Mouse (Mus musculus) embryonic fibroblast, embryonic 13.5 days (primary cell): ENCODE data around the gene Rtca. TPM values are rescaled to one million over a fixed set of nuclear protein-coding genes. Genes with fewer than 3 reads are reported as not detected.

Experiments
- H3K27ac ChIP-seq: 2 replicates; pipeline ENCODE4 v1.5.1; 2012; ENCODE audit warnings: low read length, control low read depth, inconsistent platforms; ENCODE audit not compliant: insufficient read depth
- H3K4me1 ChIP-seq: 2 replicates; pipeline ENCODE4 v1.6.1; 2011; ENCODE audit warnings: low read length; ENCODE audit not compliant: control insufficient read depth, insufficient read depth
- H3K4me3 ChIP-seq: 2 replicates; pipeline ENCODE4 v1.5.1; 2011; ENCODE audit warnings: mild to moderate bottlenecking, control low read depth, low read length; ENCODE audit not compliant: insufficient read depth
- CTCF ChIP-seq: IDR thresholded peaks from 2 replicates; pipeline ENCODE4 v1.5.1; 2011; ENCODE audit warnings: mild to moderate bottlenecking, control low read depth, low read length, moderate library complexity, borderline replicate concordance; ENCODE audit not compliant: insufficient read depth
- POLR2A ChIP-seq: IDR thresholded peaks from 2 replicates; pipeline ENCODE4 v1.6.1; 2011; ENCODE audit warnings: low read depth, mild to moderate bottlenecking, control low read depth, low read length, moderate library complexity
- polyA plus RNA-seq: library from polyadenylated mRNA; stranded (reverse); fragments of >200 nt; gene quantifications from 2 replicates; pipeline ENCODE4 v1.2.4, GENCODE M21; 2011; ENCODE audit warnings: low read depth; ENCODE audit not compliant: missing spikeins, insufficient read length

Gene Rtca
- polyA plus RNA-seq, 1 experiment: 45.1 TPM

- TF ChIP-seq POLR2A (no peak), CTCF (no peak)
- Histone ChIP-seq H3K4me1 (no peaks in the 10 kb centered on the region), H3K4me3 (no peak overlapping the region), H3K27ac (no peak overlapping the region)
These were observed 27.9 kb downstream of the Rtca start for GRCm38 (mm10) chr3:116480119-116480518.

- peaks cover 3% of the 10 kb centered on the region; the same call in 1 of the 2 replicates for H3K4me1 ChIP-seq
- no peak for TF ChIP-seq CTCF
- TF ChIP-seq POLR2A: no peak
- no peak overlapping the region for H3K4me3 ChIP-seq
- no peak overlapping the region for H3K27ac ChIP-seq
These were observed 30.7 kb downstream of the Rtca start for GRCm38 (mm10) chr3:116477351-116477750.

- Histone ChIP-seq H3K27ac (no peak overlapping the region), H3K4me1 (peaks cover 3% of the 10 kb centered on the region; the same call in 1 of the 2 replicates), H3K4me3 (no peak overlapping the region)
- TF ChIP-seq CTCF (no peak), POLR2A (no peak)
These were observed 31.2 kb downstream of the Rtca start for GRCm38 (mm10) chr3:116476686-116477298.

- H3K27ac ChIP-seq: no peak overlapping the region
- TF ChIP-seq POLR2A (no peak), CTCF (no peak)
These were observed 33.4 kb downstream of the Rtca start for GRCm38 (mm10) chr3:116474602-116475001.

GRCm38 (mm10) chr3:116465709-116466108 is 42.3 kb downstream of the Rtca start:
- H3K27ac ChIP-seq: no peak overlapping the region
- H3K4me1 ChIP-seq: no peaks in the 10 kb centered on the region
- TF ChIP-seq CTCF: no peak
- TF ChIP-seq POLR2A: no peak
- H3K4me3 ChIP-seq: no peak overlapping the region

More at GRCm38 (mm10) chr3:116474602-116475001, 33.4 kb downstream of the Rtca start:
- Histone ChIP-seq H3K4me3 (no peak overlapping the region), H3K4me1 (peaks cover 3% of the 10 kb centered on the region; the same call in 1 of the 2 replicates)

GRCm38 (mm10) chr3:116464318-116464717 is 43.7 kb downstream of the Rtca start:
- H3K4me1 ChIP-seq: no peaks in the 10 kb centered on the region
- H3K27ac ChIP-seq: no peak overlapping the region
- TF ChIP-seq CTCF (no peak), POLR2A (no peak)
- no peak overlapping the region for H3K4me3 ChIP-seq

GRCm38 (mm10) chr3:116461053-116461452 is 47.0 kb downstream of the Rtca start:
- TF ChIP-seq POLR2A (no peak), CTCF (no peak)
- Histone ChIP-seq H3K27ac (no peak overlapping the region), H3K4me1 (no peaks in the 10 kb centered on the region), H3K4me3 (no peak overlapping the region)

- Histone ChIP-seq H3K27ac (no peak overlapping the region), H3K4me3 (no peak overlapping the region), H3K4me1 (no peaks in the 10 kb centered on the region)
- TF ChIP-seq POLR2A: no peak
- TF ChIP-seq CTCF: no peak
These were observed 53.5 kb downstream of the Rtca start for GRCm38 (mm10) chr3:116454529-116454928.

- H3K4me3 ChIP-seq: no peak overlapping the region
- no peaks in the 10 kb centered on the region for H3K4me1 ChIP-seq
- H3K27ac ChIP-seq: no peak overlapping the region
- no peak for TF ChIP-seq CTCF
- no peak for TF ChIP-seq POLR2A
These were observed 57.3 kb downstream of the Rtca start for GRCm38 (mm10) chr3:116450741-116451140.

GRCm38 (mm10) chr3:116444327-116444726 is 63.7 kb downstream of the Rtca start:
- TF ChIP-seq CTCF: no peak
- no peak for TF ChIP-seq POLR2A
- Histone ChIP-seq H3K4me3 (no peak overlapping the region), H3K4me1 (no peaks in the 10 kb centered on the region), H3K27ac (no peak overlapping the region)

- Histone ChIP-seq H3K27ac (no peak overlapping the region), H3K4me1 (no peaks in the 10 kb centered on the region), H3K4me3 (no peak overlapping the region)
- TF ChIP-seq POLR2A: no peak
- TF ChIP-seq CTCF: no peak
These were observed 65.2 kb downstream of the Rtca start for GRCm38 (mm10) chr3:116442788-116443187.
